Mouse (Mus musculus) lung, adult 2 months (tissue): Measurements from ENCODE around the gene Gpld1.

Experiments used
- CTCF ChIP-seq: fragments of 200-500 bp; IDR thresholded peaks from 2 replicates; pipeline ENCODE4 v1.5.1; 2011; ENCODE audit warnings: mild to moderate bottlenecking, low read length, control low read depth; ENCODE audit not compliant: insufficient read depth
- POLR2A ChIP-seq: fragments of 200-500 bp; IDR thresholded peaks from 2 replicates; pipeline ENCODE4 v1.6.1; 2011; ENCODE audit warnings: low read depth, mild to moderate bottlenecking, control low read depth, low read length, borderline replicate concordance; ENCODE audit errors: extremely low read depth

DNA sequence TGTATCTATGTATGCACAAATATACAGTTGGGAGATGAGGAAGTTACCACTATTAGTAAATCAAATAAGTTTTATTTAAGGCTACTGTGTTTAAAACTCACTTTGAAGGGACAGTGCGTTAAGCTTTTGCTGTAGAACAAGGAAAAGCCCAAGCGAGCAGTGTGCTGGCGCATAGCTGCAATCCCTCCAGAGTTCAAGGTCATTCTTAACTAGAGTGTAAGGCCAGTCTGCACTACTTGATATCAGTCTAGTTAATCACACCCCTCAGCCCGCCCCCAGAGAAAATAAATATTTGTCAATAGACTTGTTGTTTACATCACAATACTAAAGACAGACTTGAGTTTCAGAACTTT is 77.6 kb downstream of the Gpld1 start:
- no peak for TF ChIP-seq CTCF
- no peak for TF ChIP-seq POLR2A
